Mouse (Mus musculus): ENCODE measurements at regions not wholly inside any gene's neighbourhood (a gene's known extent, or its start where the extent isn't known, plus 50 kb on each side); places are given as distances from the start of the nearest gene placed in this dataset.

GRCm38 (mm10) chr1:76641181-76641711 lies 873.6 kb downstream of the Epha4 start:
- TF ChIP-seq EP300 (optimal IDR thresholded peaks at IDR 0.05) = no peak
- TF ChIP-seq CTCF (IDR thresholded peaks at IDR 0.05; ENCODE audit: low read depth) = no peak

All from stomach, postnatal 0 days (tissue).